Mouse (Mus musculus) WW6 (cell line): ENCODE measurements at regions not wholly inside any gene's neighbourhood (a gene's known extent, or its start where the extent isn't known, plus 50 kb on each side); places are given as distances from the start of the nearest gene placed in this dataset.

Experiments
- DNase-seq: peaks from one replicate; pipeline ENCODE4 v3.0.0-alpha.2; 2013; ENCODE audit warnings: low read depth, low spot score

GRCm38 (mm10) chr9:117967080-117967479 is 73.2 kb upstream of the Azi2 start:
- DNase-seq, result no peak

- no peak for DNase-seq
Measured at GRCm38 (mm10) chr9:117966326-117966989, 73.8 kb upstream of the Azi2 start.

DNA sequence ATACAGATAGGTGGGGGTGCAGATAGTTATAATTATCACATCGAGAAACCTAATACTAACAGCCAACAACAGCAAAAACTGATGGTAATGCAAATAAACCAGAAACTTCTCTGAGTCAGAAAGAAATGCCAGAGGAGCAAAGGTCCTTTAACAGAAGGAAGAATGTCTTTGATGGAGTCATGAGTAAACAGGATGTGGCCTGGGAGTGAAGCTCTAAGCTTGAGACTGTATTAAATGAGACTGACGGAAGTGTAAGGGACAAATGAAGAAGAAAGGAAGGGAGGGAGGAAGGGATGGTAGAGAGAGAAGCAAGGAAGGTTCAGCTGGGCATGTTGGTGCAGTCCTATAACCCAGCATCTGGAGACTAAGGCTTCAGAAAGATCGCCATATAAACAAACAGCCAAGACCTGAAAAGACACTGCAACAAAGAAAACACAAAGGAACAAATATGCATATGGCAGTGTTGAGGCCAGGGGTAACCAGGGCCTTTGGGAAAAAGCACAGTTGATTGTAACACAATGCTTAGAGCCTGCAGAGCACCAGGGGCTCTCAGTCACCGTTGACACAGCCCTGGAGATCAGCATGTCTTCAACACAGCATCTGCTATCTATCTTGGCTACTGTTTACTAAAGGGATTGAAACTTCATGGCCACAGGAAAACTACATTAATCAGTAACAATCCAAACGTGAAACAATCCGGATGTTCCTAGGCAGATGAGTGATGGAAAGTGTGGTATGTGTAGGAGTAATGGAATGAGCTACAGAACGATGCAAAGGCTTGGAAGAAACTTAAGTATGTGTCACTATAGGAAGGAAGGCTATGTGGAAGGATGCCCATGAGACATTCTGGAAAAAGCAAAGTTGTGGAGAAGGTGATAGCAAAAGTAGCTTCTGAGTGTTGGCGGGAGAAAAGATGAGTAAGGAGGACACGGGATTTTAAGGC is 77.9 kb upstream of the Azi2 start:
- DNase-seq, result no peak

DNA sequence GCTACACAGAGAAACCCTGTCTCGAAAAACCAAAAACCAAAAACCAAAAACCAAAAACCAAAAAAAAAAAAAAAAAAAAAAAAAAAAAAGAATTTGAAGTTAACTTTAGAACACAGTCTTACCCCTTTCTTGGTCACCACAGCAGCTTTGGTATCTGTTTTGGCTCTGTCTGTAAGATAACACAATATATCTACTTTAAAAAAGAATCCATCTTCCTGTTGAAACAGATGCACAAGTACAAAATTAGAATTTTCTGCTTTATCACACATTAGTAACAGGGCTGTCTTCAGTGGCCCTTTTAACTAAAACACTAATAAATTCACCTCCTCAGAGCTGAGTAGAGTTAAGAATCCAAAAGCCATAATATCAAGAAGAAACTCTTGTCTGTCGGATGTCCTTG is 80.5 kb upstream of the Azi2 start:
- DNase-seq, result no peak

- DNase-seq, result no peak
Measured at GRCm38 (mm10) chr9:117957195-117957594, 83.1 kb upstream of the Azi2 start.

DNA sequence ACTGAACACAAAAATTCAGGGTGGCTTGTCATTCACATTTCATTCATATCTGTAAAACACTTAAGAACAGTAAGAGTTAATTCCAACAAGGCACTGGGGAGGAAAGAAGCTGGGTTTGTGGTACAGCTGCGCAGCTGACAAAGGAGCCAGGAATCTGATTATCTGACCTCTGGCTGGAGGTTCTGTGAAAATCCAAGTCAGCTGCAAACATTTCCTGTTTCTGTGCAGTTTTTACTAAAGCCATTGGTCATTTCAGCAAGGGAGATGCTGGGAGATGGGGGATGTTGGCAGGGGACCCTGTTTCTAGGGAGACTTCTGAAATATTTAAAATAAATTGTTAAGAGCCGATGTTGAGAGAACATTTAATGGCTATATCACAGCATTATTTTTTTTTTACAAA is 83.6 kb upstream of the Azi2 start:
- no peak for DNase-seq

DNA sequence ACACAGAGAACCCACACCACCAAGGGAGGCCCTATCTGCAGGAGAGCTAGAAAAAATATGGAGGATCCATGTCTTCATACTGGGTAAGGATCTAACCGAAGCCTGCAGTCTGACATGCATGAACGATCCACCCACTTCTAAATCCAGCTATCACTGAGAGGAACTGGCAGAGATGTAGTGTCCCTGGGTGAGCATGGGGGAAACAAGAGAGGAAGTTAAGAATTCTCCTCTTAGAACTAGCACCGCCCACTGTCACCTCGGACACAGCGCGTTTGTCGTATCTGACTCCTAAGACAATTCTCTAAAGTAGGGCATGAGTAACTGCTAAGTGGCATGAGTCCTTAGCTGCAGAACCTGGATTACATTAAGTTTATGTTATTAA is 112.8 kb upstream of the Azi2 start:
- no peak for DNase-seq

- no peak for DNase-seq
Measured at GRCm38 (mm10) chr9:117926700-117927465, 113.4 kb upstream of the Azi2 start.

DNA sequence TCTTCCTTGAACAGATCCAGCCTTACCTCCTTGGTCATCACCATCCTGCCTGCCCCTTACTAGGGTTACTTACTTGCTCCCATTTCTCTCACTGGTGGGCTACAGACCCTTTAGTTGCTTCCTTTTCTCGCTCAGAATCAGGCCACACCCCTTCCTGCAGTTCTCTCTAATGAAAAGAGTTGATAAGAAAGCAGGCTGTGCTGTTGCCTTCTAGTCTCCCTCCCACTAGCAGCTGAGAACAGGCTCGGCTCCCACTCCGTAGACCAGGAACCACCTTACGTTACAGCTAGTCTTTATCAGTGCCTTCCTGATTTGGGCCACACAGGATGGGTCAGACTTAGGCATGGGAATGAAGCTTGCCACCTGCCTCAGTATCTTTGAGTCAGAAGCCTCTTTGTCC is 117.3 kb upstream of the Azi2 start:
- no peak for DNase-seq

DNA sequence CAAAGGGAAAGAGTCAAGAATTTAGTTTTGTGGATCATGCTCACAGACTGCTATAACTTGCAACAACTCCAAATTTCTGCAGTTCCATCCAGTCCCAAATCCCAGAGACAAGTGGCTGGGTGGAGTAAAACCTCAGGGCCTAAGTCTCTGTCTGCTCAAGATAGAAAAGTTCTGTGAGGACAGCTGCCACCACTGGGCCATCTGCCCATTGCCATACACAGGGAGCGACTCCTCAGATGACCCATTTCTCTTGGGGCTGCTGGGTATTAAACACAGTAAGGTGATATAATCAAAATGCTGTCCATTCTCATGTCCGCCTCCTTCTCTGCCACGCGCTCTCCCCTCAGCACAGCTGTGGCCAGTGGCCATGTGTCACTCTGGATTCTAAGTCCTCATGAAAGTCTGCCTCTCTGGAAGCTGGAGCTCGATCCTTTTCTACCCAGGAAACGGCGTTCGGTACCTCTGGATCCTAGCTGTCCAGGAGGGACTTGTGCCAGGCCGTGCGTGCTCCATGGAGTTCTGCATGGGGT is 132.3 kb upstream of the Azi2 start:
- DNase-seq, result no peak

- DNase-seq, result no peak
Measured at GRCm38 (mm10) chr9:117905045-117905747, 135.1 kb upstream of the Azi2 start.

- no peak for DNase-seq
Measured at GRCm38 (mm10) chr9:117904621-117905020, 135.7 kb upstream of the Azi2 start.

DNA sequence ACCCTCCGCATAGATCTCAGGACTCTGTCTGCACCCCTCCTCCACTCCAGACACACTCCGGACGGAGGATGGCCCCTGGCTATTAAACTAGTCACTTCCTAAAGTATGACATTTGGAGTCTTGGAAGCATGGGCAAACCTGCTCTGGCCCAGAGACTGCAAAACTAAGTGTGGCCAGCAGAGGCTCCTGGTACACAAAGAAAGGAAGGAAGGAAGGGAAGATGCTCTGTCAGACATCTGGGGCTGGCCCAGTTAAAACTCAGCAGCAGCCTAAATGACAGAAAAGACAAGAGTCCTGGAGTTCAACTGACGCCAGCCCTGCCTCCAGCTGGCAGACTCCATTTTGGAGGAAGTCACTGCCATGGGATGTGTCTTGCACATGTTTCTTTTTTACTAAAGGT is 137.3 kb upstream of the Azi2 start:
- peak; percentile 5 for DNase-seq

DNA sequence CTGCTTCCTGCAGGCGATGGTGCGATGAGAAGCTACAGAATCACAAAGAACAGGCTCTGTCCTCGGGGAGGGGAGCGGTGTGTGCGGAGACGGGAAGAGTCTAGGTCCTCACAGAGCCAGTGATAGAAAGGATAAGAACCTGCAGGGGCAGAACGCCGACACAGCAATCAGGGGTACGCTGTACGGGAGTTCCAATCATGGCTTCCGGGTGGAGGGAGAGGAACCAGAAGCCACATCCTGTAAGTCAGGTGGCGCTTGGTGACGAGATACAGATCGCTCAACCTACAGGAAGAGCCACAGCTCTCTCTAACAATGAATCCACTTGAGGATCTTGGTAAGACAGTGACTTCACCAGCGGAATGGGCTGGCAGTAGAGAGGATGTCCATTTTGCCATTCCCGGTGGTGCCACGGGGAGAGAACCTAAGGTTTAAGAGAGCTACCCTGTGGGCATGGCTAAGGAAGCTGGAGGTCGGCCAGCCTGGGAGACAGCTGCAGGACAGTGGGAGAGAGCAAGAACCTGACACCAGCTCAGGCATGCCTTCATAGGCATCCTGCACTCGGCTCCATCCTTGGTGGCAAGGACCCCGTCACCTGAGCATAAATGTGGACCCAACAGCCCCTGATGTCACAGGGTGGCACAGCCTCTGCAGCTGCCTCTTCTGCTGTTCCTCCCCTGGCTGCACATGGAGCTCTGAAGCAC is 137.9 kb upstream of the Azi2 start:
- no peak for DNase-seq

DNA sequence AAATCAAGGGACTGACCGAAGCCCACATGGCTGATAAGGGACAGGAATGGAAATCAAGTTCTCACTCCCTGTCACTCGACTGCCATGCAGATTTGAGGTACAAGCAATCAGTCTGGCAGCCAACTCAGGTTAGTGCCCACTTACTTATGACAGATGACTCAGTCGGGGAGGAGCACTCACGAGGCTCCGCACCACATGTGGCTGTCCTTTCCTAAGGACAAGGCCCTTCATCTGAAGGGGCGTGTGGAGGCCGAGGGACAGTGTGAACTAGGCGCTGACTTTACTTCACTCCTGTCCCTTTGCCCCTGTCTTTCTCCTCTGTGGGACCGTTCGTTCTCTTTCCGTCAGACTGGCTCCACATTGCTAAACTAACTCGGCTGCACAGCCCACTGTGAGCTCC is 139.7 kb upstream of the Azi2 start:
- DNase-seq, result no peak

DNA sequence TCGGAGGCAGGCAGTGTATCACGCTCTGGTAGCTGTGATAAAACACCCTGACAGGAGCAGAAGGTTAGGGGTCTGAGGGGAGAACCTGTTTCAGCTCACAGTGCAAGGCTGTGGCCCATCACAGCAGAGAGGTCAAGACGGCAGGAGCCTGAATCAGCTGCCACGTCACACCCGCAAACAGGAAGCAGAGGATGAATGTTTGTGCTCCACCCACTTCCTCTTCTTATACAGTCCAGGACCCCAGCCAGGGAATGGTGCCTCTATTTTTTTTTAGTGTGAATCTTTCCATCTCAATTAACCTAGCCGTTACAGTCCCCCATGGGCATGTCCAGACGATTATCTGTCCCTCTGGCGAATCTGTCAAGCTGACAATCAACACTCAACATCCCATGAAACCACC is 143.8 kb upstream of the Azi2 start:
- no peak for DNase-seq

DNA sequence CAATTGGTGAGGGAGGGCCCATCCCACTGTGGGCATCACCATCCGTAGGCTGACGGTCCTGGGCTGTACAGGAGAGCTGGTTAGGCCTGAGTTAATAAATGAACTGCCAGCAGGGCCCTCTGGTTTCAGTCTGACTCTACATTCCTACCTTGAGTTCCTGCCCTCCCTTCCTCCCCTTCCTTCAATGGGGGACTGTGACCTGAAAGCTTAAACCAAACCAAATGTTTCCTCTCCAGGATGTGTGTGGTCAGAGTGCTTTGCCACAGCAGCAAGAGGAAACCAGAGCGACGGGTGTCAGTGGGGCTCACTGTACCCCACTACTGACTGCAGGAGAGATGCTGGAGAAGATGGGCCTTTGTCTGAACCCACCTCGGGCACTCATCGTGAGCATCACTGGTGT is 147.7 kb upstream of the Azi2 start:
- no peak for DNase-seq

DNA sequence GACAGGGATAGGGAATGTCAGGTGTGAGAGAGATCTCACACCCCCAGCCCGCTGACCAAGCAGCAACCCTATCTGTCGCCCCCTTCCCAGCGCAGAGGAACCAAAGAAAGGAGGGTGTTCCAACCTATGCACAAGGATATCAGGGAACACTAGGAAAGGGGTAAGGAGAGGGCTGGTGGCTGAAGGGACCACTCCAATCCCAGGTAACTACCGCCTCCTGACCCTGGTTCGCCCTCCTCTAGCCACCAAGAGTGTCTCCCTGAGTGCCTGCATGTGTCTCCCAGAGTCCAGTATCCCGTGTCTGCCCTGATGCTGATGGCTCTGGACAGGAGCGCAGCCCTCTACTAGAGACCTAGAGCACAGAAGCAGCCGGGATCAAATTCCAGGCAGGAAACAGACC is 167.1 kb upstream of the Azi2 start:
- DNase-seq, result no peak

DNA sequence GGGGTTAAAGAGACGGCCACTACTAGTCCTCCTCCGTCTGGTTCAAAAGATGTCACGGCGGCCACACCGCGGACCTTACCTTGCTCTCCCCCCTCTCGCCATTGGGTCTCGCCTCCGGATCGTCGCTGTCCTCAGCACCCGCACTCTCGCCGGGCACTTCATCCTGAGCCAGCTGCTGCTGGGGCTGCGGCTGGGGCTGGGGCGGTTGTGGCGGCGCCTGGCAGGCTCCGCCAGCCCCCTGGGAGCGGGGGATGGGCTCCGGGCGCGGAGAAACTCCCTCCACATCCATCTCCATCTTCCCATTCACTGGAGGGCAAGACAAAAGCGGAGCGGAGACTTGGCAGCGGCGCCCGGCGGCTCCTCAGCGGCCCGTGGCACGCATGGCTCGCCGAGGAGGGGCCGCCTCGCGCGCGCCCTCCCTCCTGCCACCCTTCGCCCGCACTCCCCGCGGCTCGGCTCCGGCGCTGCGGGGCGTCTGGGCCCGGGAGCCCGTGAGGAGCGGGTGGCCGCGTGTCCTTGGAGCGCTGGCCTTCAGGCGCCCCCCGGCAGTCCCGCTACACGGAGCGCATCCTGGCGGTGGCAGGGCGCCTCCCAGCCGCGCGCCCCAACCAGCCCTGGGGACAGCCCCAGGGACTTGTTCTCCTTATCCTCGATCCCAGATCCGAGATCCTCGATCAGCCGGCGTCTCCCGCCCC is 167.8 kb upstream of the Azi2 start:
- no peak for DNase-seq

GRCm38 (mm10) chr9:117872021-117872386 is 168.3 kb upstream of the Azi2 start:
- no peak for DNase-seq
